Mouse (Mus musculus) CH12.LX (cell line): ENCODE data around the gene Colgalt2. TPM values are rescaled to one million over a fixed set of nuclear protein-coding genes. Genes with fewer than 3 reads are reported as not detected.

Experiments used
- DNase-seq: peaks from one replicate; pipeline ENCODE4 v3.0.0-alpha.2; 2013; ENCODE audit errors: extremely low read depth
- H3K27ac ChIP-seq: 2 replicates; pipeline ENCODE4 v1.5.1; 2012; ENCODE audit warnings: low read depth, mild to moderate bottlenecking, control low read depth, moderate library complexity; ENCODE audit not compliant: insufficient read depth
- H3K27me3 ChIP-seq: replicated peaks from 2 replicates; pipeline ENCODE3; 2012; ENCODE audit warnings: inconsistent platforms
- H3K36me3 ChIP-seq, 2 experiments: replicated peaks in 1 of 2; 2 replicates each; pipeline versions ENCODE3 to v1.6.1; 2012; ENCODE audit warnings: inconsistent platforms in 1 of 2, low read length in 1 of 2, mild to moderate bottlenecking in 1 of 2, mixed read lengths in 1 of 2, moderate library complexity in 1 of 2; ENCODE audit not compliant: control insufficient read depth in 1 of 2, insufficient read depth in 1 of 2
- H3K4me1 ChIP-seq, 2 experiments: 2 replicates each; pipeline ENCODE4 v1.6.1; 2012; ENCODE audit warnings: inconsistent platforms in 1 of 2, moderate library complexity in 1 of 2; ENCODE audit not compliant: insufficient read depth in 2 of 2, control insufficient read depth in 1 of 2
- H3K4me2 ChIP-seq: 2 replicates; pipeline ENCODE4 v1.6.1; 2012; ENCODE audit warnings: low read depth, mild to moderate bottlenecking, control low read depth; ENCODE audit not compliant: poor library complexity, insufficient read depth, severe bottlenecking
- H3K4me3 ChIP-seq, 3 experiments: fragments of 150-350 bp in 1 of 3; sonication (generic) in 1 of 3; replicated peaks in 1 of 3; 2 replicates each; pipeline versions ENCODE3 to v1.5.1; 2011 to 2012; ENCODE audit warnings: low read depth in 2 of 3, low read length in 2 of 3, mild to moderate bottlenecking in 2 of 3, moderate library complexity in 2 of 3, control low read depth in 1 of 3, improper control_type of control experiment in 1 of 3, inconsistent platforms in 1 of 3, mixed read lengths in 1 of 3; ENCODE audit not compliant: poor library complexity in 1 of 3
- H3K79me2 ChIP-seq: replicated peaks from 2 replicates; pipeline ENCODE4 v1.6.1; 2012; ENCODE audit warnings: mild to moderate bottlenecking, moderate library complexity; ENCODE audit not compliant: control insufficient read depth, poor library complexity, insufficient read depth, severe bottlenecking; ENCODE audit errors: extremely low read depth
- H3K9ac ChIP-seq: 2 replicates; pipeline ENCODE4 v1.6.1; 2012; ENCODE audit warnings: low read depth, mild to moderate bottlenecking, control low read depth, moderate library complexity; ENCODE audit not compliant: insufficient read depth
- H3K9me3 ChIP-seq: replicated peaks from 2 replicates; pipeline ENCODE3; 2012; ENCODE audit warnings: low read length, inconsistent platforms, mixed read lengths
- EP300 ChIP-seq: IDR thresholded peaks from 2 replicates; pipeline ENCODE4 v1.6.1; 2011; ENCODE audit warnings: low read length, improper control_type of control experiment
- JUND ChIP-seq: conservative IDR thresholded peaks from 2 replicates; pipeline ENCODE4 v1.6.1; 2011; ENCODE audit warnings: low read depth, low read length, improper control_type of control experiment
- KAT2A ChIP-seq: IDR thresholded peaks from 2 replicates; pipeline ENCODE4 v1.6.1; 2012; ENCODE audit warnings: low read length, improper control_type of control experiment, inconsistent platforms; ENCODE audit not compliant: insufficient replicate concordance
- MAFK ChIP-seq: IDR thresholded peaks from 2 replicates; pipeline ENCODE4 v1.6.1; 2011; ENCODE audit warnings: low read length, improper control_type of control experiment; ENCODE audit not compliant: insufficient replicate concordance
- MEF2A ChIP-seq: IDR thresholded peaks from 2 replicates; pipeline ENCODE4 v1.6.1; 2014; ENCODE audit warnings: low read depth, mild to moderate bottlenecking, inconsistent platforms, low read length, improper control_type of control experiment, borderline replicate concordance
- MYC ChIP-seq: IDR thresholded peaks from 2 replicates; pipeline ENCODE4 v1.6.1; 2011; ENCODE audit warnings: low read depth, mild to moderate bottlenecking, improper control_type of control experiment, low read length
- NRF1 ChIP-seq: IDR thresholded peaks from 2 replicates; pipeline ENCODE4 v1.6.1; 2014; ENCODE audit warnings: low read depth, mild to moderate bottlenecking, inconsistent platforms, low read length, improper control_type of control experiment, moderate library complexity
- POLR2A ChIP-seq: IDR thresholded peaks from 2 replicates; pipeline ENCODE4 v1.6.1; 2011; ENCODE audit warnings: low read depth, mild to moderate bottlenecking, improper control_type of control experiment, low read length
- POLR2AphosphoS2 ChIP-seq: IDR thresholded peaks from 2 replicates; pipeline ENCODE4 v1.6.1; 2011; ENCODE audit warnings: low read depth, low read length, improper control_type of control experiment
- TBP ChIP-seq: conservative IDR thresholded peaks from 2 replicates; pipeline ENCODE4 v1.6.1; 2011; ENCODE audit warnings: low read depth, low read length, improper control_type of control experiment
- TCF12 ChIP-seq: IDR thresholded peaks from 2 replicates; pipeline ENCODE4 v1.6.1; 2014; ENCODE audit warnings: low read depth, mild to moderate bottlenecking, inconsistent platforms, low read length, improper control_type of control experiment
- UBTF ChIP-seq: IDR thresholded peaks from 2 replicates; pipeline ENCODE4 v1.6.1; 2012; ENCODE audit warnings: low read depth, mild to moderate bottlenecking, inconsistent platforms, low read length, improper control_type of control experiment, moderate library complexity
- USF2 ChIP-seq: conservative IDR thresholded peaks from 2 replicates; pipeline ENCODE4 v1.6.1; 2011; ENCODE audit warnings: low read depth, low read length, improper control_type of control experiment
- ZC3H11A ChIP-seq: IDR thresholded peaks from 2 replicates; pipeline ENCODE4 v1.6.1; 2012; ENCODE audit warnings: low read depth, mild to moderate bottlenecking, inconsistent platforms, low read length, improper control_type of control experiment
- ZKSCAN1 ChIP-seq: IDR thresholded peaks from 2 replicates; pipeline ENCODE4 v1.6.1; 2012; ENCODE audit warnings: low read depth, inconsistent platforms, low read length, improper control_type of control experiment, borderline replicate concordance
- ZMIZ1 ChIP-seq: IDR thresholded peaks from 2 replicates; pipeline ENCODE4 v1.6.1; 2012; ENCODE audit warnings: low read depth, mild to moderate bottlenecking, inconsistent platforms, low read length, improper control_type of control experiment
- dilution Hi-C: fragments of 300-500 bp; cut with MboI; formaldehyde crosslinking; loops from 2 replicates; pipeline ENCODE4 v1.14.3; 2020; ENCODE audit warnings: low sequenced_read_pairs; ENCODE audit not compliant: extremely low pct_unique_long_range_greater_than_20kb, extremely low pct_ligation_motif_present
- in situ Hi-C: fragments of 300-500 bp; cut with MboI; formaldehyde crosslinking; loops from 3 replicates; pipeline ENCODE4 v1.14.3; 2019; ENCODE audit warnings: low sequenced_read_pairs, low pct_ligation_motif_present, low pct_unique_long_range_greater_than_20kb, mixed read lengths
- polyA plus RNA-seq: library from polyadenylated mRNA; unstranded; fragments of >175 nt; gene quantifications from 2 replicates; pipeline ENCODE4 v1.2.1, GENCODE M21; 2012; ENCODE audit warnings: low read depth; ENCODE audit not compliant: insufficient read length
- total RNA-seq, 2 experiments: library from RNA; depleted of rRNA; stranded (reverse); fragments of 300-350 nt in 1 of 2; fragments of >200 nt in 1 of 2; gene quantifications; 2 replicates each; pipeline ENCODE4 v1.2.3; 2012 to 2014

The Colgalt2 gene
- total RNA-seq (2012; rRNA removed) (not detected in 2 replicates), total RNA-seq (2014; rRNA removed) (not detected in 2 replicates), polyA plus RNA-seq (not detected in 2 replicates)

DNA sequence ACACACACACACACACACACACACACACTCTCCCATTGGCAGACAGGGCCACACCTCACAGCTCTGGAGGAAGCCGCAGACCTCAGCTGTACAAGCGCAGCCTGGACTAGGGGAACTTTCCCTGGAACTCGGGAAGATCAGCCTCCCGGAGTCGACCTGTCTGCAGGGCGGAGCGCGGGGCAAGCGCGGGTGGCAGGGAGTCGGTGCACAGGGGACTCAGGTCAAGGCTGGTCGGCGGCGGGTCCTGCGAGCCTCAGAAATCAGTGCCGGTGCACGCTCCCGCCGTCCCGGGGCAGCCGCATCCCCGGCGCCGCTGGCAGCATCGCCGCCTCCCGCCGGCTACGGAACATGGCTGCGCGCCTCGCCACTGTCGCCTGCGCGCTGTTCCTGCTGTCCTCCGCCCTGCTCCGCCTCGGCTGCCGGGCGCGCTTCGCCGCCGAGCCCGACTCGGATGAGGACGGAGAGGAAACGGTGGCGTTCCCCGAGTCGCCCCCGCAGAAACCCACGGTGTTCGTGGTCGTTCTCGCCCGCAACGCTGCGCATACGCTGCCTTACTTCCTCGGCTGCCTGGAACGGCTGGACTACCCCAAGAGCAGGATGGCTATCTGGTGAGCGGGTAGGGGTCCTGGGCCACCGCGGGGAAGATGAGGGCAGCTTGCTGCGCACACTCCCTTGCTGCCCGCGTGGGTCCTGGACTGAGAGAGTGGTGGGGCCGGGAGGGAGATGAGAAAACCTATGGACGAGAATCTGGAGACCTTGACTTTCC lies at the start of gene Colgalt2:
Gene Colgalt2, plus strand, starts transcription at position 41 of the 766 bp plus-strand sequence.
- no peak within 1 kb of the TSS for H3K9ac ChIP-seq
- dilution Hi-C loops, result no loop called here
- DNase-seq, result no peak
- H3K27me3 ChIP-seq, result no peaks in the 10 kb centered on the region
- in situ Hi-C loops, result no loop called here
- H3K36me3 ChIP-seq, result no peaks in the 10 kb centered on the region
- no peak within 1 kb of the TSS for H3K4me2 ChIP-seq
- H3K4me1 ChIP-seq, result no peaks in the 10 kb centered on the region
- no peaks in the 10 kb centered on the region for H3K79me2 ChIP-seq
- H3K4me3 ChIP-seq, result no peak within 1 kb of the TSS
- TF ChIP-seq TBP (no peak), MEF2A (no peak)
- H3K27ac ChIP-seq, result no peak within 1 kb of the TSS
- peaks cover 19% of the 10 kb centered on the region for H3K9me3 ChIP-seq

- Histone ChIP-seq H3K9ac (no peak overlapping the region), H3K9me3 (no peaks in the 10 kb centered on the region), H3K27me3 (no peaks in the 10 kb centered on the region), H3K4me3 (no peak overlapping the region), H3K27ac (no peak overlapping the region), H3K36me3 (no peaks in the 10 kb centered on the region), H3K4me1 (no peaks in the 10 kb centered on the region), H3K4me2 (no peak overlapping the region), H3K79me2 (no peaks in the 10 kb centered on the region)
- no peak for DNase-seq
- dilution Hi-C loops (no loop called here), in situ Hi-C loops (loop anchor here (25.0 kb wide), 1 partner anchor 544 kb away; no protein-coding TSS in a partner anchor)
- no peak for TF ChIP-seq POLR2A
Measured at GRCm38 (mm10) chr1:152356721-152357120, 42.9 kb upstream of the Colgalt2 start.

DNA sequence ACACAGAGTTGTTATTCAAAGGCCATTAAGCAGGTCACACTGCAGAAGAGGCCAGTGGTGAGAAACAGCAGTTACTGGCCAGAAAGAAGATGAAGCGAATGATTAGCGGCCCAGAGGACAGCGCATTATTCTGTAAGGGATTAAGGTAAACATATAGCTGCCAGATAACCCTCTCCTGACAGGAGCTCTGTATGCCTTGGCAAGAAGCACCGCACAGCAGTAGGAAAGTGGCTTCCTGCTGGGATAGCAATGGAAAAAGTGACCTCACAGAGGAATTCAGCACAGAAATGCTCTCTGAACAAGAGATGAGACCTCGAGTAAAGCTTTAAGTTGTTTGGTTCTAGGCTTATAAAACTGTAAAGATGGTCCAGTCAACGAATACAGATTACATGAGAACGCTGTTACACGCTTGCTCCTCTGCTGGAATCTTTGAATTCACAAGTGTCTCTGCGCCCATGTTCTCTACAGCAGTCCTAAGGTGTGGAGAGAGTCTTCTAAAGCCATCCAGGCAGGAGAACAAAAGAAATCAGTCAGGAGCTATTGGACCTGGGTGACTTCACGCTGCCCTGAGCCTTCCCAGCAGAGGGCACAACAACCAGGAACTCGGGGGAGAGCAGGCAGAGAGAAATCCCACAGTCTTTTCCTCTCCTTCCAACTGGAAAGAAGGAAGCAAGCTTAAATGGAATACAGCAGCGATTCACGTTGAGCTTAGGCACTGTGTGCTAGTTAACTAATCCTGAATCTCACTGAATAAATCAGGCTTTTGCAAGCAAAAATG lies 31.1 kb upstream of the Colgalt2 start:
- Histone ChIP-seq H3K4me1 (peaks cover 0 to 14% of the 10 kb centered on the region in 2 experiments; a peak in 2 of 4 replicates), H3K79me2 (no peaks in the 10 kb centered on the region), H3K4me3 (no peak overlapping the region), H3K9ac (no peak overlapping the region), H3K27me3 (no peaks in the 10 kb centered on the region), H3K27ac (no peak overlapping the region), H3K9me3 (no peaks in the 10 kb centered on the region), H3K36me3 (peaks cover 7 to 40% of the 10 kb centered on the region in 2 experiments), H3K4me2 (no peak overlapping the region)
- in situ Hi-C loops (loop anchor here (25.0 kb wide), 1 partner anchor 556 kb away; no protein-coding TSS in a partner anchor), dilution Hi-C loops (no loop called here)
- no peak for TF ChIP-seq TCF12
- no peak for TF ChIP-seq ZMIZ1
- no peak for TF ChIP-seq NRF1
- TF ChIP-seq USF2, result no peak
- TF ChIP-seq JUND, result no peak
- TF ChIP-seq POLR2A, result no peak
- TF ChIP-seq MAFK, result no peak
- TF ChIP-seq ZKSCAN1, result no peak
- no peak for TF ChIP-seq POLR2AphosphoS2
- TF ChIP-seq ZC3H11A, result no peak
- no peak for TF ChIP-seq MEF2A
- TF ChIP-seq UBTF, result no peak
- TF ChIP-seq EP300, result no peak
- TF ChIP-seq MYC, result no peak
- TF ChIP-seq KAT2A, result no peak
- no peak for DNase-seq
